Mouse (Mus musculus): ENCODE measurements around the gene 4930503B20Rik. TPM values are rescaled to one million over a fixed set of nuclear protein-coding genes. Genes with fewer than 3 reads are reported as not detected.

4930503B20Rik gene
- total RNA-seq, 2 experiments from 2014 or later = not detected

GRCm38 (mm10) chr3:146604647-146605046 is 46.5 kb downstream of the 4930503B20Rik start:
- no peak for ATAC-seq (replicated peaks; ENCODE audit: low FRiP score, poor library complexity, severe bottlenecking)

DNA sequence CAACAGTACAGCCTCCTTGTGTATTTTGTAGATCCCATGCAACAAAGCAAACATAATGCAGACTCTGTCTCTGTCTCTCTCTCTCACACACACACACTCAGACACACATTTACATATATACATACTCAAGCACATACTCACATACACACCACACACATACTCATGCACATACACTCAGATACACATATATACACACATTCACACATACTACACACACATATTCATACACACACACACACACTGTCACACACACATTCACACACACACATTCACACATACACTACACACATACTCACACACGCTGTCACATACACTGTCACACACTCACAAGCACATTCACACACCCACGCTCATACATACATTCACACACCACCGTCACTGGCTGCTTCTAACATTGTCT is 48.6 kb downstream of the 4930503B20Rik start:
- ATAC-seq (replicated peaks; ENCODE audit: low FRiP score, poor library complexity, severe bottlenecking) = no peak

GRCm38 (mm10) chr3:146601205-146601604 is 49.9 kb downstream of the 4930503B20Rik start:
- no peak for ATAC-seq (replicated peaks; ENCODE audit: low FRiP score, poor library complexity, severe bottlenecking)

- no peak for ATAC-seq (replicated peaks; ENCODE audit: low FRiP score, poor library complexity, severe bottlenecking)
Measured at GRCm38 (mm10) chr3:146599198-146599900, 51.8 kb downstream of the 4930503B20Rik start.

DNA sequence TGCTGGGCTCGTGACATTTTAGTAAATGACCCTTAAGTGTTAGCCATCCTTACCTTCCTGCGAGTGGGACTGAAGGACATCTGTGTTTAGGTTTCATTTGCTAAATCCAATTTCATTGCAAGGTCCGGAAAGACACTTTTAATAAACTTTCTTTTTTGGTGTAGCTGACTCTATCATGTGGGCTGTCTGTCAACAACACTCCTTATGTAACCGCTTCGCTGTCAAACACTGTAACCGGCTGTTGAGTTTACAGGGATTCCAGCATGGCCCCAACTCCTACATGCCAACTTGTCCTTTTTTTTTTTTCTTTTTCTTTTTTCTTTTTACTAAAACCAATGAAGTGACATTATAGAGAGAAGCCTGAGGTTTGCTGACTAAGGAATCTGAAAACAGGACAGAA is 52.7 kb downstream of the 4930503B20Rik start:
- ATAC-seq (replicated peaks; ENCODE audit: low FRiP score, poor library complexity, severe bottlenecking) = no peak

DNA sequence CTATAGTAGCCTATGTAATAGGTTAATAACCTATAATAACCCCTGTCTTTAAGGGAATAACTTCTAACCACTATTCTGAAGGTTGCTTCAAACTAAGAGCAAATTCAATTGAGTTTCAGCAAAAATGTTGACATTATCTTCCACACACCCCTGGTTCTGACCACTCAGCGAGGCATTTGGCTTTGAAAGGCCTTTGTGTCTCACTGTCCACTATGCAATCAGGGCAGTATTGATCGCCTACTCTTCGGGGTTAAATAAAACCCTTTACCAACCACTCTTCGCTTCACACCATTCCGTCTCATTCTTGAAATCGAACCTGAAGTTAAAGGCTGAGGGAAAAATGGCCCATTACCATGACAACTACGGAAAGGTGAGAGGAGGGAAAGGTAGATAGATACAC is 54.3 kb downstream of the 4930503B20Rik start:
- ATAC-seq (replicated peaks; ENCODE audit: low FRiP score, poor library complexity, severe bottlenecking) = no peak

DNA sequence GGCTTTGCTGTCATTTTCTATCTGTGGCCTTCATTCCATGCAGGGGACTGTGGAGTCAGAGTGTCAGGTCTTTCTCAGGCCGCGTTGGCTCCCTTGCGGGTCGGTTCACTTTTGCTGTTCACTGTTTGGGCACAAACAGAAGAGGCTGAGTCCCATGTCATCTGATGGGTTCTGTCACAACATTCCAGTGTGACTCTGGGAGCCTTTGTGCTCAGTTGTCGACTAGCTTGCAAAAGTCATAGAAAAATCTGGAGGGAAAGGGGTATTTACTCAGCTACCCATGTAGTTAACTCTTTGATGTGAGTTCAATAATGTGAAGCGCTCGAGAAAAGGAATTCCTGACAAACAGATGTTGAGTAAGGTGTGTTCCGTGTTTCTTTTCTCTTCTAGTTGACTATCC is 54.7 kb downstream of the 4930503B20Rik start:
- no peak for ATAC-seq (replicated peaks; ENCODE audit: low FRiP score, poor library complexity, severe bottlenecking)

DNA sequence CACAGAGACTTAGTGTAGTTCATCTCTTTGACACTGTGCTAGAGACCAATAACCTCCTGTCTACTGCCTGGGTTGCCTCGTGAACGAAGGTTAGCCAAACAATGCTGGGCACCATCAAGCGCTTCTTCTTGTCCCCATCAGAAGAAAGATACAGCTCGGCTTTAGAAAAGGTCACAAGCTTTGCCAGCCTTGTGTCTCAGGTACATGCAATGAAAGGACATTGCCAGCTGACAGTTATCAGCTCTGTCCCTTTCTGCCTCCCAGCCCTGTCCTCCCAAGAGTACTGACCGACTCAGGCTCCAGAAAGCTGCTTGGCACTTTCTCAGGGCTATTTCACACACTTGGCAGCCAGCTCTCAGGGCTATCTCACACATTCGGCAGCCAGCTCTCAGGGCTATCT is 55.7 kb downstream of the 4930503B20Rik start:
- ATAC-seq (replicated peaks; ENCODE audit: low FRiP score, poor library complexity, severe bottlenecking) = no peak

Other genes starting within 250 kb of the 4930503B20Rik start
- gene Ssx2ip, start 246.7 kb downstream of the 4930503B20Rik start, total RNA-seq (2015; ENCODE audit: low replicate concordance) = 13.2 and 15.0 TPM in 2 replicates
- gene Ssx2ip, start 246.7 kb downstream of the 4930503B20Rik start, total RNA-seq (2017; ENCODE audit: low replicate concordance) = 25.0 and 37.5 TPM in 2 replicates
- 6.5 and 9.6 TPM in 2 replicates for gene Ctbs, start 201.5 kb downstream of the 4930503B20Rik start, total RNA-seq (2015; ENCODE audit: low replicate concordance)
- gene Ctbs, start 201.5 kb downstream of the 4930503B20Rik start, total RNA-seq (2017; ENCODE audit: low replicate concordance) = 2.9 and 4.6 TPM in 2 replicates
- gene Spata1, start 151.6 kb downstream of the 4930503B20Rik start, total RNA-seq (2015; ENCODE audit: low replicate concordance) = 1.3 and 14.4 TPM in 2 replicates
- gene Spata1, start 151.6 kb downstream of the 4930503B20Rik start, total RNA-seq (2017; ENCODE audit: low replicate concordance) = 0.26 and 2.2 TPM in 2 replicates
- 98.0 and 101 TPM in 2 replicates for gene Gng5, start 151.5 kb downstream of the 4930503B20Rik start, total RNA-seq (2015; ENCODE audit: low replicate concordance)
- gene Gng5, start 151.5 kb downstream of the 4930503B20Rik start, total RNA-seq (2017; ENCODE audit: low replicate concordance) = 56.7 and 69.8 TPM in 2 replicates
- gene Rpf1, start 129.9 kb downstream of the 4930503B20Rik start, total RNA-seq (2015; ENCODE audit: low replicate concordance) = 18.4 and 34.9 TPM in 2 replicates
- 46.6 and 47.1 TPM in 2 replicates for gene Rpf1, start 129.9 kb downstream of the 4930503B20Rik start, total RNA-seq (2017; ENCODE audit: low replicate concordance)
- not detected in 2 replicates for gene Uox, start 80.9 kb downstream of the 4930503B20Rik start, total RNA-seq (2015; ENCODE audit: low replicate concordance)
- 0.14 TPM in 1 of 2 replicates, not detected in the other for gene Uox, start 80.9 kb downstream of the 4930503B20Rik start, total RNA-seq (2017; ENCODE audit: low replicate concordance)
- gene Dnase2b, start 35.7 kb downstream of the 4930503B20Rik start, total RNA-seq (2015; ENCODE audit: low replicate concordance) = not detected in 2 replicates
- not detected in 2 replicates for gene Dnase2b, start 35.7 kb downstream of the 4930503B20Rik start, total RNA-seq (2017; ENCODE audit: low replicate concordance)
- gene Samd13, start 34.3 kb upstream of the 4930503B20Rik start, total RNA-seq (2015; ENCODE audit: low replicate concordance) = not detected in 2 replicates
- gene Samd13, start 34.3 kb upstream of the 4930503B20Rik start, total RNA-seq (2017; ENCODE audit: low replicate concordance) = 0.60 and 0.84 TPM in 2 replicates
- gene Prkacb, start 161.7 kb upstream of the 4930503B20Rik start, total RNA-seq (2015; ENCODE audit: low replicate concordance) = 12.7 and 15.0 TPM in 2 replicates
- gene Prkacb, start 161.7 kb upstream of the 4930503B20Rik start, total RNA-seq (2017; ENCODE audit: low replicate concordance) = 11.0 and 12.8 TPM in 2 replicates
- gene Ttll7, start 201.1 kb upstream of the 4930503B20Rik start, total RNA-seq (2015; ENCODE audit: low replicate concordance) = not detected in 2 replicates
- gene Ttll7, start 201.1 kb upstream of the 4930503B20Rik start, total RNA-seq (2017; ENCODE audit: low replicate concordance) = not detected in 2 replicates

Data from erythroblast, adult 5-6 weeks (primary cell).